In the genomic region with DNA sequence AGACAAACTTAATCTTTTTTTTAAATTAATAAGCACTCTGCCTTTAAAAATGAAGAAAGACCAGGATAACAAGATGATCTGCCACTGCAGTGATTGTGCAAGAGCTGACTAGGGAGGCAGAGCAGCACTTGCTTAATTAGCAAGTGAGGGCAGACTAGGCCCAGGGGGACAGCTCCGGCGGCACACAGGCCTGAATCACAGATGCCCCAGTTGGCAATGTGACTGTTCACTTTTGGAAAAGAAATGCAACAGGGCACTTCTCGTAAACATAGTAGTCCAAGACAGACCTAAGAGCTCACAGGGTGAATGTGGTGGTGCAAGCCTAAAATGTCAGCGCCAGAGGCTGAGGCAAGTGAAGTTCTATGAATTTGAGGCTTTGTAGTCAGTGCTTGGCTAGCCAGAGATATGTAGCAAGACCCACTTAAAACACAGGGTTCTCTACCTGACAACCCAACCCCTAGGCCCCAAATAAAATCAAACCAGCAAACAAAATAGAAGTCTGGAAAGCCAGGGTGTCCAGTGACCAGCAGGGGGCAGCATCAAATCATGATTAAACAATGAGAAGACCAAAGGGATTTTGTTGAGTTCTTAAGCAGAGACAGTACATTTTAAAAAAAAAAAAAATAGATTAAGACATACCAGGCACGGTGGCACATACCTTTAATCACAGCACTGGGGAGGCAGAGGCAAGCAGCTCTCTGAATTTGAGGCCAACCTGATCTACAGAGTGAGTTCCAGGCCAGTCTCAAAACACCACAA, we compare ENCODE assay signal across 8 mouse cellular contexts. TPM values are rescaled to one million over a fixed set of nuclear protein-coding genes. Genes with fewer than 3 reads are reported as not detected.
A peak's percentile ranks its signal among the peaks of the same experiment; 100 is the strongest.
DNase-seq lines count a peak whose midpoint lies in the region; ATAC-seq and TF ChIP-seq lines count a peak whose summit lies in the region.

No protein-coding gene starts in this region.

- no peak for ATAC-seq in frontal cortex, adult (ENCODE audit: low TSS enrichment)
- no peak for ATAC-seq in G1E (ENCODE audit: extremely low read depth, insufficient number of reproducible peaks, low FRiP score, poor library complexity, severe bottlenecking)
- peak; percentile 42; the same call in 1 of the 2 replicates for ATAC-seq in megakaryocyte-erythroid progenitor cell, adult 5-6 weeks (replicated peaks; ENCODE audit: low FRiP score, low TSS enrichment, poor library complexity, severe bottlenecking)

- TF ChIP-seq CTCF in G1E (IDR thresholded peaks at IDR 0.05; ENCODE audit: low read depth, low read length): peak; percentile 52

- peaks cover 4% of the 10 kb centered on the region; the same call in 1 of the 2 replicates for H3K4me1 ChIP-seq in G1E (ENCODE audit: insufficient read depth, low read depth, low read length)

- DNase-seq in frontal cortex, postnatal 10 days (ENCODE audit: low spot score in 2 of 2): peak; percentile 42 to 66
- peak; percentile 53 for DNase-seq in G1E (ENCODE audit: low spot score)
- DNase-seq in cerebellum, adult 8-10 months: peak; percentile 78
- DNase-seq in gastrocnemius, postnatal 10 days: peak; percentile 86
- DNase-seq in layer of hippocampus, postnatal 25 days (ENCODE audit: extremely low spot score in 1 of 2, low spot score in 1 of 2): peak; percentile 59 to 96
- peak; percentile 76 to 92 for DNase-seq in spleen, postnatal 4 days (ENCODE audit: low spot score in 2 of 2)

- H3K27me3 ChIP-seq in G1E (ENCODE audit: insufficient read depth, low read length): no peaks in the 10 kb centered on the region

- no peaks in the 10 kb centered on the region for H3K9me3 ChIP-seq in G1E (replicated peaks)

- no peak overlapping the region for H3K4me3 ChIP-seq in G1E (ENCODE audit: low read depth, low read length)

- H3K36me3 ChIP-seq in G1E (replicated peaks): peaks cover 94% of the 10 kb centered on the region

RNA-seq across cellular contexts. Expression of a gene that starts 5.6 kb away (rescaled TPM):
- total RNA-seq in G1E (2014; fragmentation: Nextera tagmentation) (not detected in 2 replicates), G1E (2017) (0.11 TPM in 1 of 2 replicates, not detected in the other)
- polyA plus RNA-seq in G1E (2012): not detected in 2 replicates
- under 1 TPM; 0.66 to 0.77 TPM for total RNA-seq in gastrocnemius, postnatal 10 days (2021)
- 100 to 1,000 TPM; 188 to 192 TPM for total RNA-seq in layer of hippocampus, postnatal 25 days (2021)
- 0.57 TPM in 1 of 2 replicates, not detected in the other for total RNA-seq in megakaryocyte-erythroid progenitor cell, adult 5-6 weeks (2014; fragmentation: Nextera tagmentation)
- 0.30 and 1.3 TPM in 2 replicates for total RNA-seq in megakaryocyte-erythroid progenitor cell, adult 5-6 weeks (2017)

RNA-seq across cellular contexts. Expression of a gene that starts 6.0 kb away (rescaled TPM):
- total RNA-seq in G1E (2014; fragmentation: Nextera tagmentation) (not detected in 2 replicates), G1E (2017) (0.06 and 0.16 TPM in 2 replicates)
- not detected in 2 replicates for polyA plus RNA-seq in G1E (2012)
- 10 to 100 TPM; 11.5 to 14.0 TPM for total RNA-seq in gastrocnemius, postnatal 10 days (2021)
- total RNA-seq in layer of hippocampus, postnatal 25 days (2021): under 1 TPM; 0.28 to 0.47 TPM
- 0.52 TPM in 1 of 2 replicates, not detected in the other for total RNA-seq in megakaryocyte-erythroid progenitor cell, adult 5-6 weeks (2014; fragmentation: Nextera tagmentation)
- 1.5 TPM in 1 of 2 replicates, not detected in the other for total RNA-seq in megakaryocyte-erythroid progenitor cell, adult 5-6 weeks (2017)

RNA-seq across cellular contexts. Expression of a gene that starts 7.3 kb away (rescaled TPM):
- 17.0 and 20.5 TPM in 2 replicates for total RNA-seq in G1E (2014; fragmentation: Nextera tagmentation)
- 5.5 and 6.6 TPM in 2 replicates for total RNA-seq in G1E (2017)
- 6.5 and 9.0 TPM in 2 replicates for polyA plus RNA-seq in G1E (2012)
- 10 to 100 TPM; 16.8 to 19.5 TPM for total RNA-seq in gastrocnemius, postnatal 10 days (2021)
- 100 to 1,000 TPM; 103 to 111 TPM for total RNA-seq in layer of hippocampus, postnatal 25 days (2021)
- 70.3 and 71.7 TPM in 2 replicates for total RNA-seq in megakaryocyte-erythroid progenitor cell, adult 5-6 weeks (2014; fragmentation: Nextera tagmentation)
- 29.5 TPM in 2 replicates for total RNA-seq in megakaryocyte-erythroid progenitor cell, adult 5-6 weeks (2017)

RNA-seq across cellular contexts. Expression of a gene that starts 15.0 kb away (rescaled TPM):
- not detected in 2 replicates for total RNA-seq in G1E (2014; fragmentation: Nextera tagmentation)
- 3.4 and 3.7 TPM in 2 replicates for total RNA-seq in G1E (2017)
- 102 and 115 TPM in 2 replicates for polyA plus RNA-seq in G1E (2012)
- total RNA-seq in gastrocnemius, postnatal 10 days (2021): not detected
- total RNA-seq in layer of hippocampus, postnatal 25 days (2021): 1 to 10 TPM in 1 of 2 experiments, not detected in 1; 4.5 TPM
- not detected in 2 replicates for total RNA-seq in megakaryocyte-erythroid progenitor cell, adult 5-6 weeks (2014; fragmentation: Nextera tagmentation)
- total RNA-seq in megakaryocyte-erythroid progenitor cell, adult 5-6 weeks (2017): not detected in 2 replicates

RNA-seq across cellular contexts. Expression of a gene that starts 24.7 kb away (rescaled TPM):
- 75.0 and 82.1 TPM in 2 replicates for total RNA-seq in G1E (2014; fragmentation: Nextera tagmentation)
- total RNA-seq in G1E (2017): 33.7 and 45.9 TPM in 2 replicates
- polyA plus RNA-seq in G1E (2012): 114 and 136 TPM in 2 replicates
- total RNA-seq in gastrocnemius, postnatal 10 days (2021): 10 to 100 TPM; 42.2 to 47.8 TPM
- total RNA-seq in layer of hippocampus, postnatal 25 days (2021): 100 to 1,000 TPM; 109 to 120 TPM
- total RNA-seq in megakaryocyte-erythroid progenitor cell, adult 5-6 weeks (2014; fragmentation: Nextera tagmentation): 68.2 and 88.0 TPM in 2 replicates
- 85.2 and 100.0 TPM in 2 replicates for total RNA-seq in megakaryocyte-erythroid progenitor cell, adult 5-6 weeks (2017)

Comparison
In these comparisons a context has a peak if more than half of its experiments do, and no peak if none do; other contexts are left out.
1. RNA of a gene that starts 5.6 kb away (total RNA-seq): 188 to 192 TPM in layer of hippocampus, postnatal 25 days; 0.30 to 1.3 TPM in megakaryocyte-erythroid progenitor cell, adult 5-6 weeks, 0.66 to 0.77 TPM in gastrocnemius, postnatal 10 days and 0.11 TPM in G1E; every median in the first group is over 10 times any median in the second.
2. RNA of a gene that starts 6.0 kb away (total RNA-seq): 11.5 to 14.0 TPM in gastrocnemius, postnatal 10 days; 0.52 to 1.5 TPM in megakaryocyte-erythroid progenitor cell, adult 5-6 weeks, 0.28 to 0.47 TPM in layer of hippocampus, postnatal 25 days and 0.06 to 0.16 TPM in G1E; every median in the first group is over 4 times any median in the second.
3. Peak in every context shown above with its lines, with median percentiles within 50 percentile points of each other: DNase-seq.